Mouse (Mus musculus) cerebellum, postnatal 4 days (tissue): ENCODE measurements at regions not wholly inside any gene's neighbourhood (a gene's known extent, or its start where the extent isn't known, plus 50 kb on each side); places are given as distances from the start of the nearest gene placed in this dataset.
A peak's percentile ranks its signal among the peaks of the same experiment; 100 is the strongest.

Experiments
- DNase-seq, 2 experiments: peaks; one replicate each; pipeline ENCODE4 v3.0.0; 2022; ENCODE audit warnings: low spot score in 2 of 2, mixed read lengths in 1 of 2

- peak in 1 of 2 experiments; percentile 43 for DNase-seq
These were observed 247.6 kb downstream of the Ptprc start for GRCm38 (mm10) chr1:137927953-137928352.

DNA sequence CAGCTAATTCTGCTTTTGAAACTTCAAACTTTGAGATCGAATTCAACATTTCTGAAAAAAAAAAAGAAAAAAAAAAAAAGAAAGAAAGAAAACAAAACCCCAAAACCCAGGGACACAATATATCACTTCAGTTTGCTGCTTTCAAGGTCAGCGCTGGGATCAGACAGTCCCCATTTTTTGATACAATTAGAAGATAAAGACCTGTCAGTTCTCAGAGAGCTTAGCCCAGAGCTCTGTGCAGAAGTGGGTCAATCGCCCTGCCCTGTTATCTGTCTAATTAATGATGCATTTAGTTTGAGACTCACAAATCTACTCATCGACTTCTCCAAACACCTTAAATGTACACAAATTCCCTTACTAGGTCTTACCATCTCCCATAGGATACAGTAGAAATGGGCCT is 249.2 kb downstream of the Ptprc start:
- no peak for DNase-seq

GRCm38 (mm10) chr1:137924156-137924555 is 251.4 kb downstream of the Ptprc start:
- DNase-seq = no peak

- no peak for DNase-seq
These were observed 251.8 kb downstream of the Ptprc start for GRCm38 (mm10) chr1:137923705-137924104.

DNA sequence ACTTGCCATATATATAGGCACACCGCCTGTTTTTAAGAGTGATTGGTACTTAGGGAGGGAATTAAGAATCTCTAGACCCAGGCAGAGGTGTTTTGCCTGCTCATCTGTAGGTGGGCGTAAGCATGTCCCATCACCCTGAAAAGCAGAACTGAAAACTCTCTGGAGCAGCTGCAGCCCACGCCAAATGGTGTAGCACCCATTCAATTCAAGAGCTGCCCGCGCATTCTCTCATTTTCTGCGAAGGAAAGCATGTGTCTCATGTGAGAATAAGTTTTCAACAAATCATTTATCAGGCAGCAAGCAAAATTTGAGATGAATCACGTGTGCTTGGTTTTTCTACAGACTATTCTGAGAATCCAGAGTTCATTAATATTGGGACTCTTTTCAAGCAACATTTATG is 252.7 kb downstream of the Ptprc start:
- no peak for DNase-seq

GRCm38 (mm10) chr1:137921592-137921991 is 253.9 kb downstream of the Ptprc start:
- no peak for DNase-seq

DNA sequence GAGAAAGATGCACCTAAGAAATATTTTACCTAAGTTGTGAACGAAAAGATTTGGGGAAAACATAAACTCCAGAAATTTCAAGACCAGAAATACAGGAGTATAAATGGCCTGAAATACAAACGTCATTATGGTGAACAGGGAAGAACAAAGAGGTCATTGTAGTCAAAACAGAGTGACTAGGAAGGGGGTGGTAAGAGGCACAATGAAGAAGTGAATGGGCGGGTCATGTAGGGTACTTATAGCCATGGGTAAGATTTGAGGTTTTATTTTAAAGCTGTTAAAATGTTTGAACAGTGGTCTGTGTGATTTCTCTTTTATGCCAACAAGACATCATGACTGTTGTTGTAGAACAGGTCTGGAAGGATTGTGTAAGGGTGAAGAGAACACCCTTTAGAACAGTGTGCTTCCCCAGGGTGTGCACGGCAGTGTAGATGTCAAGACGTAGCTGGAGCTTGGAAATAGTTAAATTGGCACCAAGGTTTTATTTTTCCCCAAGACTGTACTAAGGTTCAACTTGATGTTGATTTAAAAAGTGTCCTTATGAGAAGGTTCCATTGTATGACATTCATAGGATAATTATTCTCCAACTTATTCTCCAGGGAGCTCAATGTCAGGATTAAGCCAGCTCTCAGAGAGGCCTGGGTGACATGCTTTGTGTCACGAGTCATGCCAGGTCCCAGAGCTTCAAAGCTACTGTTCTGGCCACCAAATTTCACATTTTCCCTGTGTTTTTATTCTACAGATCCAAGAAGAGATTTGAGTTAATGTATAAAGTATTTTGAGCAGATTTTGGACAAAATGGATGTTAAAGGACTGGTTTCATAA is 255.6 kb downstream of the Ptprc start:
- DNase-seq = no peak

GRCm38 (mm10) chr1:137917449-137917848 is 258.1 kb downstream of the Ptprc start:
- DNase-seq = no peak

DNA sequence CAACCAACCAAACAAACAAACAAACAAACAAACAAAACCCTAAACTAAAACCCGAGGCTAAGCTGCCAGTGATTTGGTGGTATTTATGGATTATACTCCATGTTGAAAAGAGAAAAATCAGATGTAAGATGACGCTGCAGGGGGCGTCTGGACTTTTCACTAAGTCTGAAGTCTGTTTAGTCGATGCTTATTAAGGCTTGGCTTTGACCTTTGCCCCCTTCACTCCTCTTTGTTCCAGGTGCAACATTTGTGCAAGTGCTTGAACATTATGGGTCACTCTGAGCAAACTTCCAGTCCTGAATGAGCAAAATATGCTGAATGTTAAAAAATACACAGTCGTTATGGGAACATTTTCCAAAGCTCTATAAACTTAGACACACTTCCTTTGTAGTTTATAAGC is 268.6 kb downstream of the Ptprc start:
- DNase-seq = no peak

DNA sequence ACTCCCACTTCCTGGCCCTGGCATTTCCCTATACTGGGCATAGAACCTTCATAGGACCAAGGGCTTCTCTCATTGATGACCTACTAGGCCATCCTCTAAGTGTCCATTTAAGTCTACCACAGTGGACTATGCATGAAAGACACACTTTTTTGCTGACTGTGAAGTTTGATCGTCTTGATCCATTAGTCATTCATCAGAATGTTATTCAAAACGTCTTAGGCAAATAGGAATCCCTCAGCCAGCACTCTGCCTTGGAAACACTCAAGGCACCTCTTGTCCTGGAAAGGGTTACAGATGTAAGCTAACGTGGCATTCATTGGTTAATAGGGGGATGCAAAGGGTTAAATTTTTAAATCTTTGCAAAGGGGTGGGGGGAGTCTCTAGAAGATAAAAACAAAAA is 269.0 kb downstream of the Ptprc start:
- no peak for DNase-seq

- DNase-seq = no peak
These were observed 269.9 kb downstream of the Ptprc start for GRCm38 (mm10) chr1:137905566-137905965.

DNA sequence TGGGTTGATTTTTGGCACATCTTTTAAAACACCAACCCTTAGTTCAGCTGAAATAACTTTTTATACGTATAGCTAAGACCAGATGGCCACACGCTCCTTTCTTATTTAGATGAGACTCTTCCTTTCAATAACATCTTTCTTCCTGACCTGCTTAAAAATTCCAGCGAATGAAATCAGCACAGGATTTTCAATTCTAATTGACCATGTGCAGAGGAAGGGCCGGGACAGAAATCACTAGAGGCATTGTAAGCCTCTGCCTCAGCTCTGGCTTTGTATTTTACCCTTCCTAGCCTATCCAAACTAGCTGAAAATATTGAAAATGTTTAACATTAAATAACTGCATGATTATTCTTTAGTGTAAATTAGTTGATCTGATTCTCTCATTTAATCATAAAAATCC is 272.2 kb downstream of the Ptprc start:
- no peak for DNase-seq

DNA sequence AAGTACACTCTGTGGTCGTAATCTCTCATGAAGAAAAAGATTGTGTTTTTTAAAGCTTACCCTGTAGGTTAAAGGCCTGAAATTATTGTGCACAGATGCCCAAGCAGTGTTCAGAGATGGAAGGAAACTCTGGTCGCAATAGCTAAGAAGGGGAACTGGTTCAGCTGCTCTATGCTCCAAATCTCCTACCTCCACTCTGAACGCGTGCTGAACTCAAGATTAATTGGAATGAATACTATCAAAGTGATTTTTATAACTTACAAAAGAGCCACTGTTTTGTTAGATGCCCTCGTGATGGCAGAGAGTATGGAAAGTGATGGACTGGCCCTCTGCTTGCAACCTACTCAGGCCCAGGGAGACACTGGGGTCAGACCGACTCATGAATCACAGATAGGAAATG is 272.6 kb downstream of the Ptprc start:
- no peak for DNase-seq

GRCm38 (mm10) chr1:137901996-137902395 is 273.5 kb downstream of the Ptprc start:
- no peak for DNase-seq

GRCm38 (mm10) chr1:137901211-137901610 is 274.3 kb downstream of the Ptprc start:
- DNase-seq = no peak

GRCm38 (mm10) chr1:137900621-137901071 is 274.9 kb downstream of the Ptprc start:
- peak in 1 of 2 experiments; percentile 20 for DNase-seq

- DNase-seq = peak in 1 of 2 experiments; percentile 59
These were observed 275.4 kb downstream of the Ptprc start for GRCm38 (mm10) chr1:137899916-137900601.

DNA sequence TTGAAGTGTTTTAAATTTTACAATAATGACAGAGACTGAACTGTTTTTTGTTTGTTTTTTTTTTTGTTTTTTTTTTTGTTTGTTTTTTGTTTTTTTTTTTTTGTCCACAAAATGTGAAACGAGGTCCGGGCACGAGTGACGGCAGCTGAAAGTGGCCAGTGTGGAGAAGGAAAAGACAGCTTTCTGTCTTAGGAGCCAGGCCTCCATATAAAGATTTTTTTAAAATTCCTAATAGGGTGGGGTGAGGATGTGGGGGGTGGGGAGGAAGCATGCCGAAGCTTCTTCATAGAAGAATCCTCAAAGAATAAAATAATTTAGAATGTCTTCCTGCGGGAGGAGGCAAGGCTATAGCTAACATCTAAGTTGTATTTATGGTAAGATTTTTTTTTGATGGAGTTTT is 276.2 kb downstream of the Ptprc start:
- DNase-seq = peak in 1 of 2 experiments; percentile 6

DNA sequence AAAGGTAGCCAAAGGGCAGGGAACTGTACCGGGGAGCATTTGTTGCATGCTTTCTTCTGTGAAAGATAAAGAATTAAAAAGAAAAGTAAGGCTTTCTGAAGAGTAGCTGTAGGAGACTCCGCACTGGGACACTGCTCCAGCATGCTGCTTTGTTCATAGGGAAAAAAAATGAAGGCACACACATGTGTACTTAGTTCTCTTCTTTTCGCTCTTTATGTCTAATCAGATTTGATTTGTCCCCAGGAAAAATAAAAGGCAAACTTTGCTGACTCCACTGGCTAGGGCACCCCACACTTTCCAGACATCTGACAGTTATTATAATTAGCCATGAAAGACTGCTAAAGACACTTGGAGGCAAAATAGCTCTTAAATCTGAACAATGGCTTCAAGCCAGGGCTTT is 276.6 kb downstream of the Ptprc start:
- no peak for DNase-seq

GRCm38 (mm10) chr1:137898397-137898796 is 277.1 kb downstream of the Ptprc start:
- peak; percentile 49 to 71 for DNase-seq

GRCm38 (mm10) chr1:137881656-137882055 is 293.9 kb downstream of the Ptprc start:
- DNase-seq = no peak

DNA sequence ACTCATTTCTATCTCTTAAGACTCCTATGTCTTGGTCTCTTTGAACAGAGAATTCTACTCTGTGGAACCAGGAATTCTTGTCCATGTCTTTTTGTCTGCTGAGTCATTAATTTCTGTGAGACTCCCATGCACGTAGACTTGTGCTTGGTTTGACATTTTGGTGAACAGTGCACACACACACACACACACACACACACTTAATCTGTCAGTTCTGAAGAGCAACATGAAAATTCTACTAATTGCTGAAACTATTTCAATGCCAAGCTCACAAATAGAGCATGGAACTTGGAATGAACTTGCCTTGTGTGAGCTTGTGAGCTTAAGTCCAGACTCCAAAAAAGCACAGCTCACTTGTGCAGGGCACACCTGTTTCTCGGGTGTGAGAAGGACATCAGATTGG is 301.1 kb downstream of the Ptprc start:
- DNase-seq = no peak

DNA sequence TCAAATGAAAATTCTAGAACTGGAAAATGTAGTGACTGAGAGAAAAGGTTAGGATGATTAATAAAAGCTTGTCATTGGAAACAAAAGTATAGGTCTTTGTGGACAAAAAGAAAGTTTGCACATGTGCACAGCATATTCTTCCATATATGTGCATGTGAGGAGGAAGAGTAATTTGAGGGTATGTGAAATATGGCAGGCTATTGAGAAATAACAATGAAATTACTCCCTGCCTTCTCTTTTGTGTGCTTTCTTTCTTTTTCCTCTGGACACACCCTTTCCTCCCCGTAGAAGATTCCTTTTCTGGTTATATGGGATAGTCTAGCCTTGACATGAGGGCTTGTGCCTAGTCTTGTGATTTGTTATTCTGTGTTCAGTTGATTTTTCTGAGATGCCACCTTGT is 301.9 kb downstream of the Ptprc start:
- no peak for DNase-seq
